Mouse (Mus musculus): ENCODE data around the gene Creb3l4.

GRCm38 (mm10) chr3:90194759-90195158, 48.6 kb downstream of the Creb3l4 start:
- TF ChIP-seq CTCF (IDR thresholded peaks at IDR 0.05; ENCODE audit: borderline replicate concordance, control insufficient read depth, extremely low read depth, insufficient read depth, low read length, poor library complexity) (no peak), POLR2A (IDR thresholded peaks at IDR 0.05; ENCODE audit: control insufficient read depth, extremely low read depth, insufficient read depth, low read length, poor library complexity) (no peak)

Data from thymus, adult 2 months (tissue).